Mouse (Mus musculus): ENCODE results near the gene Oxsr1. TPM values are rescaled to one million over a fixed set of nuclear protein-coding genes. Genes with fewer than 3 reads are reported as not detected.

Oxsr1 gene
- total and polyA plus RNA-seq, 3 experiments, result 17.4 to 51.7 (median 45.6) TPM

- H3K27ac ChIP-seq, result peak overlapping the region; percentile 74
- peaks cover 11% of the 10 kb centered on the region for H3K4me1 ChIP-seq (ENCODE audit: control insufficient read depth, insufficient read depth, low read length)
- no peaks in the 10 kb centered on the region for H3K27me3 ChIP-seq (ENCODE audit: control insufficient read depth, insufficient read depth, low read length)
- no peak overlapping the region for H3K9ac ChIP-seq (ENCODE audit: low read depth, low read length)
- no peaks in the 10 kb centered on the region for H3K36me3 ChIP-seq (ENCODE audit: control insufficient read depth, insufficient read depth, low read length)
- TF ChIP-seq EP300 (IDR thresholded peaks at IDR 0.05; ENCODE audit: insufficient read depth, low read depth, low read length) (no peak), CTCF (IDR thresholded peaks at IDR 0.05) (no peak), POLR2A (IDR thresholded peaks at IDR 0.05; ENCODE audit: insufficient read depth, low read depth, low read length) (no peak)
- no peaks in the 10 kb centered on the region for H3K79me2 ChIP-seq (replicated peaks; ENCODE audit: control insufficient read depth, insufficient read depth, low read length)
- DNase-seq, result no peak
- intact Hi-C loops (cut with DNase I), result no loop called here
- H3K4me3 ChIP-seq, result no peak overlapping the region
- 68% methylated on average over 2 of the region's 2 CpGs for WGBS
These were observed 12.6 kb upstream of the Oxsr1 start for GRCm38 (mm10) chr9:119334834-119335233.

DNA sequence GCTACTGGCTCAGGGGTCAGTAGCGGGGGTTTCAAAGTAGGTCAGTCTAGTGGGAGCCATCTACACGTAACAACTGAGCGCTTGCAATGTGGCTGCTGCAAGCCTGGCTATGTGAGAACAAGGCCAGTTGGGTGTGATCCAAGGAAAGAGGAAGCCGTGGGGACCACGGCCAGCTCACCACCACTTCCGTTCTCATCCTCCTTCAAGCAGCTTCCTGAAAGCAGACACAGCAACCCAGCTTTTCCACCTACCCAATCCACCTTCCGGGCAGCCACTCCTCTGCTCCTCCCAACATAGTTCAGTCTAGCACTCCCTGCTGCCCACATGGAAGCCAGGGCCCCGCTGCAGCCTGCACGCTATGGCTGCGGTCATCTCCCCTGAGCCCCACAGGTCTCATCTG lies 12.1 kb upstream of the Oxsr1 start:
- Histone ChIP-seq H3K27ac (peak overlapping the region; percentile 74), H3K79me2 (replicated peaks; ENCODE audit: control insufficient read depth, insufficient read depth, low read length) (no peaks in the 10 kb centered on the region), H3K4me3 (no peak overlapping the region), H3K4me1 (ENCODE audit: control insufficient read depth, insufficient read depth, low read length) (peaks cover 11% of the 10 kb centered on the region), H3K36me3 (ENCODE audit: control insufficient read depth, insufficient read depth, low read length) (no peaks in the 10 kb centered on the region), H3K27me3 (ENCODE audit: control insufficient read depth, insufficient read depth, low read length) (no peaks in the 10 kb centered on the region), H3K9ac (ENCODE audit: low read depth, low read length) (peak overlapping the region; percentile 17; the same call in 1 of the 2 replicates)
- no peak for TF ChIP-seq POLR2A (IDR thresholded peaks at IDR 0.05; ENCODE audit: insufficient read depth, low read depth, low read length)
- TF ChIP-seq CTCF (IDR thresholded peaks at IDR 0.05), result peak; percentile 3; the same call in 1 of the 2 replicates
- intact Hi-C loops (cut with DNase I), result no loop called here
- 3% methylated on average over 10 of the region's 10 CpGs for WGBS
- DNase-seq, result peak; percentile 69 to 83

DNA sequence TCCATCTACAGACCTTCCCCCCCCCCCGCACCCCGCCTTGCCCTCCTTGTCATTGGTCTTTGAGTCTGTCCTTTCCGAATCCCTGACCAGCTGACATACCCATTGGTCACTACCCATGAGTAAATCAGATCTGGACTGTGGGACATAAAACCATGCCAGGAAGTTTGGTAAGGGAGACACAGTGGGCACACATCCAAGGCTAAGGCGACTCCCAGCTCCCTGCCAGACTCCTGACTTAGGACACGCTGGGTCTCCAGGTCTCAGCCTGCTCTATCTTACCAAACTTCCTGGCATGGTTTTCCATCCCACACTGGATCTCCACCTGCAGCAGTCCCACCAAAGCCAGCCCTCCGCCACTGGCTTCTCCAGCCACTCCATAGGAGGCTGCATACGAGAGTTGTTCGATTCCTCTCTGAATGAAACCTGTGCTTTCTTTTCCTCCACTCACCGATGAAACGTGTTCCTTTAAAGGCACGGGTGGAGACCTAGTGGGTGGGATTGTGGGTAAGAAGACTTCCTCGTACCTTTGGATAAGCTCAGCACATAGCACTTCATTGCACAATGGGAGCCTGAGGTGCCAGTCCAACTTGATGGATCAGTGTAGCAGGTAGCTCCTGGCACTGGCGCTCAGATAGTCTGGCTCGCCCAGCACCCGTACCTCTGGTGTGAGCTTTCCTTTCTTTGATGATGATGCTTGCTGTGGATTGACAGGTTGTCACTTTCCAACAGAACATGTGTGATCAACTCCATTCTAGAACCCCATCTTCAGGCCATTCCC lies 8.1 kb upstream of the Oxsr1 start:
- no peak overlapping the region for H3K27ac ChIP-seq
- WGBS, result 77% methylated on average over 15 of the region's 15 CpGs
- peaks cover 9% of the 10 kb centered on the region; the same call in 1 of the 2 replicates for H3K4me1 ChIP-seq (ENCODE audit: control insufficient read depth, insufficient read depth, low read length)
- intact Hi-C loops (cut with DNase I), result no loop called here
- no peak for DNase-seq
- H3K36me3 ChIP-seq (ENCODE audit: control insufficient read depth, insufficient read depth, low read length), result no peaks in the 10 kb centered on the region
- TF ChIP-seq EP300 (IDR thresholded peaks at IDR 0.05; ENCODE audit: insufficient read depth, low read depth, low read length), result no peak
- no peak for TF ChIP-seq CTCF (IDR thresholded peaks at IDR 0.05)
- no peak for TF ChIP-seq POLR2A (IDR thresholded peaks at IDR 0.05; ENCODE audit: insufficient read depth, low read depth, low read length)
- no peaks in the 10 kb centered on the region for H3K79me2 ChIP-seq (replicated peaks; ENCODE audit: control insufficient read depth, insufficient read depth, low read length)
- H3K9ac ChIP-seq (ENCODE audit: low read depth, low read length), result no peak overlapping the region
- no peak overlapping the region for H3K4me3 ChIP-seq
- H3K27me3 ChIP-seq (ENCODE audit: control insufficient read depth, insufficient read depth, low read length), result no peaks in the 10 kb centered on the region

- WGBS, result 19% methylated on average over 3 of the region's 3 CpGs
- no peaks in the 10 kb centered on the region for H3K79me2 ChIP-seq (replicated peaks; ENCODE audit: control insufficient read depth, insufficient read depth, low read length)
- no peaks in the 10 kb centered on the region for H3K4me1 ChIP-seq (ENCODE audit: control insufficient read depth, insufficient read depth, low read length)
- DNase-seq, result no peak
- H3K27ac ChIP-seq, result no peak overlapping the region
- intact Hi-C loops (cut with DNase I), result no loop called here
- TF ChIP-seq CTCF (IDR thresholded peaks at IDR 0.05) (no peak), POLR2A (IDR thresholded peaks at IDR 0.05; ENCODE audit: insufficient read depth, low read depth, low read length) (no peak), EP300 (IDR thresholded peaks at IDR 0.05; ENCODE audit: insufficient read depth, low read depth, low read length) (no peak)
- no peaks in the 10 kb centered on the region for H3K27me3 ChIP-seq (ENCODE audit: control insufficient read depth, insufficient read depth, low read length)
- no peaks in the 10 kb centered on the region for H3K36me3 ChIP-seq (ENCODE audit: control insufficient read depth, insufficient read depth, low read length)
- H3K4me3 ChIP-seq, result no peak overlapping the region
- H3K9ac ChIP-seq (ENCODE audit: low read depth, low read length), result no peak overlapping the region
These were observed 6.3 kb upstream of the Oxsr1 start for GRCm38 (mm10) chr9:119328488-119328887.

DNA sequence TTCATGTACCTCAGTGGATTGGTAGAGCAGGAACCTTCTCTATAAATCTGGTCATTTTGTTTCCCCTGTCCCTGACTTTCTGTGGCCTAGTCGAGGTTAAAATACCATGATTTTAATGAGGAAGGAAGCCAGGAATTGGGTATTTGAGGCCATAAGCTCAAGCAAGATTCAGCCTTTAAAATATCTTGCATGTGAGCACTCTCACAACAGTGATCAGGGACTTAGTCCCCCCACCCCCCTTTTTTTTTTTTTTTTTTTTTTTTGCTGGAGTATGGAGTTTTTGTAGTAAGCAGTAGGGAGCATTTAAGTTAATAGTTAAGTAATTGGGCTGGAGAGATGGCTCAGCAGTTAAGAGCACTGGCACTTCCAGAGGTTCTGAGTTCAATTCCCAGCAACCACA lies 1.9 kb upstream of the Oxsr1 start:
- no peak overlapping the region for H3K9ac ChIP-seq (ENCODE audit: low read depth, low read length)
- intact Hi-C loops (cut with DNase I), result loop anchor here (5.0 kb wide), 1 partner anchor 33 kb away; the partner anchor contains the start of gene Xylb
- no peak overlapping the region for H3K27ac ChIP-seq
- peaks cover 6% of the 10 kb centered on the region for H3K4me1 ChIP-seq (ENCODE audit: control insufficient read depth, insufficient read depth, low read length)
- DNase-seq, result no peak
- H3K36me3 ChIP-seq (ENCODE audit: control insufficient read depth, insufficient read depth, low read length), result peaks cover 3% of the 10 kb centered on the region; the same call in 1 of the 2 replicates
- WGBS, result 57% methylated on average over 1 of the region's 1 CpGs
- no peak overlapping the region for H3K4me3 ChIP-seq
- H3K79me2 ChIP-seq (replicated peaks; ENCODE audit: control insufficient read depth, insufficient read depth, low read length), result peaks cover 2% of the 10 kb centered on the region
- TF ChIP-seq CTCF (IDR thresholded peaks at IDR 0.05) (no peak), EP300 (IDR thresholded peaks at IDR 0.05; ENCODE audit: insufficient read depth, low read depth, low read length) (no peak), POLR2A (IDR thresholded peaks at IDR 0.05; ENCODE audit: insufficient read depth, low read depth, low read length) (no peak)
- no peaks in the 10 kb centered on the region for H3K27me3 ChIP-seq (ENCODE audit: control insufficient read depth, insufficient read depth, low read length)

GRCm38 (mm10) chr9:119323260-119323645 lies 1.0 kb upstream of the Oxsr1 start:
- peak overlapping the region; percentile 67 for H3K9ac ChIP-seq (ENCODE audit: low read depth, low read length)
- peaks cover 3% of the 10 kb centered on the region; the same call in 1 of the 2 replicates for H3K36me3 ChIP-seq (ENCODE audit: control insufficient read depth, insufficient read depth, low read length)
- no peak for TF ChIP-seq CTCF (IDR thresholded peaks at IDR 0.05)
- no peak for TF ChIP-seq POLR2A (IDR thresholded peaks at IDR 0.05; ENCODE audit: insufficient read depth, low read depth, low read length)
- no peak for TF ChIP-seq EP300 (IDR thresholded peaks at IDR 0.05; ENCODE audit: insufficient read depth, low read depth, low read length)
- WGBS, result 2% methylated on average over 9 of the region's 9 CpGs
- no peak for DNase-seq
- H3K27ac ChIP-seq, result peak overlapping the region; percentile 100
- intact Hi-C loops (cut with DNase I), result loop anchor here (2.0 to 5.0 kb wide), 2 partner anchors 18 to 34 kb away; partner anchors contain the start of genes Myd88 and Xylb
- peaks cover 6% of the 10 kb centered on the region for H3K4me1 ChIP-seq (ENCODE audit: control insufficient read depth, insufficient read depth, low read length)
- H3K79me2 ChIP-seq (replicated peaks; ENCODE audit: control insufficient read depth, insufficient read depth, low read length), result peaks cover 4% of the 10 kb centered on the region
- peak overlapping the region; percentile 89 for H3K4me3 ChIP-seq
- no peaks in the 10 kb centered on the region for H3K27me3 ChIP-seq (ENCODE audit: control insufficient read depth, insufficient read depth, low read length)
